In the genomic region with DNA sequence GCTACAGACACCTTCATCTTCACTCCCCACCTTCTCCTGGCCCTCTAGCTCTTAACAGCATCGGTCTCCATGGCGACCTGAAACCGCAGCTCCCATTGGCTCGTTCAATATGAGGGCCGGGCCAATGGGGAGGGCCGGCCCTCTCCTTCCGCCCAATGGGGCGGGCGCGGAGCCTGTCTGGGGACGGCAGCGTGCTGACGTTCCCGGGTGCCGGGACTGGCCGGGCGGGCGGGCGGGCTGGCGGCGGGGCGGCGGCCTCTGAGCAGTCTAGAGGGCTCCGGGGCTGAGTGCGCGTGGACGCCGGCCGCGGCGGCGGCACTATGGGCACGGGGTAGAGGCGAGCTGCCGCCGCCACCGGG, we compare ENCODE assay signal across 8 mouse cellular contexts. TPM values are rescaled to one million over a fixed set of nuclear protein-coding genes. Genes with fewer than 3 reads are reported as not detected.
DNase-seq lines count a peak whose midpoint lies in the region; ATAC-seq and TF ChIP-seq lines count a peak whose summit lies in the region.

Gene Ccdc148 (minus strand): TSS at position 79 of the 359 bp plus-strand sequence.
Gene Pkp4 (plus strand): TSS at position 246 of the 359 bp plus-strand sequence.

- peak within 1 kb of the TSS; percentile 89 for H3K9ac ChIP-seq in heart, embryonic 12.5 days
- H3K9ac ChIP-seq in kidney, embryonic 16.5 days (replicated peaks; ENCODE audit: low read length), result peak within 1 kb of the TSS; percentile 92

- peak; percentile 96 for ATAC-seq in heart, embryonic 12.5 days (ENCODE audit: insufficient number of reproducible peaks, low FRiP score)
- ATAC-seq in kidney, embryonic 16.5 days (ENCODE audit: low FRiP score, low TSS enrichment), result peak; percentile 98

- peak within 1 kb of the TSS; percentile 73 for H3K4me3 ChIP-seq in heart, embryonic 12.5 days
- peak within 1 kb of the TSS; percentile 91 for H3K4me3 ChIP-seq in kidney, embryonic 16.5 days (ENCODE audit: low read length)

- peak; percentile 85 to 86 for DNase-seq in B cell, adult 2 months
- DNase-seq in brain, embryonic 14.5 days (ENCODE audit: low read depth), result peak; percentile 99
- peak; percentile 31 for DNase-seq in fat pad, adult 2 months (ENCODE audit: extremely low read depth, low read depth, low spot score)
- peak; percentile 91 for DNase-seq in liver
- peak; percentile 46 to 74 for DNase-seq in monocyte, adult 2 months (ENCODE audit: low read depth in 1 of 2, low spot score in 2 of 2)
- DNase-seq in spleen, postnatal 14 days (ENCODE audit: low spot score in 2 of 2), result peak; percentile 71 to 81

- TF ChIP-seq POLR2A in brain, embryonic 14.5 days (IDR thresholded peaks at IDR 0.05; ENCODE audit: borderline replicate concordance, extremely low read depth, insufficient read depth, insufficient read length, poor library complexity, severe bottlenecking), result peak; percentile 53

- peaks cover 16% of the 10 kb centered on the region for H3K4me1 ChIP-seq in heart, embryonic 12.5 days (replicated peaks)
- H3K4me1 ChIP-seq in kidney, embryonic 16.5 days (ENCODE audit: insufficient read depth, low read length), result peaks cover 22% of the 10 kb centered on the region

- peak within 1 kb of the TSS; percentile 93 for H3K27ac ChIP-seq in heart, embryonic 12.5 days (ENCODE audit: poor library complexity, severe bottlenecking)
- peak within 1 kb of the TSS; percentile 93 for H3K27ac ChIP-seq in kidney, embryonic 16.5 days (ENCODE audit: low read length)

- no peaks in the 10 kb centered on the region for H3K27me3 ChIP-seq in heart, embryonic 12.5 days (replicated peaks)
- no peaks in the 10 kb centered on the region for H3K27me3 ChIP-seq in kidney, embryonic 16.5 days (ENCODE audit: insufficient read depth, low read length)

- 1% methylated on average over 37 of the region's 37 CpGs for WGBS in heart, embryonic 12.5 days
- under 1% methylated on average over 24 of the region's 37 CpGs for WGBS in kidney, embryonic 16.5 days

- no peaks in the 10 kb centered on the region for H3K36me3 ChIP-seq in heart, embryonic 12.5 days
- H3K36me3 ChIP-seq in kidney, embryonic 16.5 days (ENCODE audit: insufficient read depth, low read length), result no peaks in the 10 kb centered on the region

- no peaks in the 10 kb centered on the region for H3K9me3 ChIP-seq in heart, embryonic 12.5 days (replicated peaks)
- no peaks in the 10 kb centered on the region for H3K9me3 ChIP-seq in kidney, embryonic 16.5 days (ENCODE audit: low read length)

- no peak for TF ChIP-seq CTCF in brain, embryonic 14.5 days (IDR thresholded peaks at IDR 0.05; ENCODE audit: borderline replicate concordance, extremely low read depth, insufficient read depth, insufficient read length)

- peak within 1 kb of the TSS; percentile 66 for H3K4me2 ChIP-seq in heart, embryonic 12.5 days
- peak within 1 kb of the TSS; percentile 62 for H3K4me2 ChIP-seq in kidney, embryonic 16.5 days (replicated peaks; ENCODE audit: low read depth, low read length)

RNA-seq across cellular contexts. Expression of gene Ccdc148, which starts in this region (rescaled TPM):
- polyA plus RNA-seq in brain, embryonic 14.5 days (2012; rRNA removed), result 1.9 and 2.5 TPM in 2 replicates
- 0.54 and 0.73 TPM in 2 replicates for polyA plus RNA-seq in heart, embryonic 12.5 days (2016; fragmentation: Nextera tagmentation; extraction: Ambion mirVana)
- 1.4 and 1.6 TPM in 2 replicates for polyA plus RNA-seq in kidney, embryonic 16.5 days (2015; fragmentation: Nextera tagmentation; extraction: Ambion mirVana)

RNA-seq across cellular contexts. Expression of gene Pkp4, which starts in this region (rescaled TPM):
- polyA plus RNA-seq in brain, embryonic 14.5 days (2012; rRNA removed), result 45.6 and 58.0 TPM in 2 replicates
- polyA plus RNA-seq in heart, embryonic 12.5 days (2016; fragmentation: Nextera tagmentation; extraction: Ambion mirVana), result 30.6 and 34.5 TPM in 2 replicates
- 23.5 and 27.6 TPM in 2 replicates for polyA plus RNA-seq in kidney, embryonic 16.5 days (2015; fragmentation: Nextera tagmentation; extraction: Ambion mirVana)

Comparison
In these comparisons a context has a peak if more than half of its experiments do, and no peak if none do; other contexts are left out.
1. Peak in every context shown above with its lines: DNase-seq, ATAC-seq, H3K4me3 ChIP-seq and H3K27ac ChIP-seq.
2. DNase-seq: peak in every context shown above with its lines; median percentile 99 in brain, embryonic 14.5 days; 91 in liver; 86 in B cell, adult 2 months; 76 in spleen, postnatal 14 days; 60 in monocyte, adult 2 months; 31 in fat pad, adult 2 months.